Mouse (Mus musculus): ENCODE results near the gene 4930518I15Rik.
"Not testable (repeated sequence)": the region's sequence is repeated elsewhere in the genome, so short reads cannot be mapped to it uniquely, and the experiment has no call there.

The 4930518I15Rik gene

DNA sequence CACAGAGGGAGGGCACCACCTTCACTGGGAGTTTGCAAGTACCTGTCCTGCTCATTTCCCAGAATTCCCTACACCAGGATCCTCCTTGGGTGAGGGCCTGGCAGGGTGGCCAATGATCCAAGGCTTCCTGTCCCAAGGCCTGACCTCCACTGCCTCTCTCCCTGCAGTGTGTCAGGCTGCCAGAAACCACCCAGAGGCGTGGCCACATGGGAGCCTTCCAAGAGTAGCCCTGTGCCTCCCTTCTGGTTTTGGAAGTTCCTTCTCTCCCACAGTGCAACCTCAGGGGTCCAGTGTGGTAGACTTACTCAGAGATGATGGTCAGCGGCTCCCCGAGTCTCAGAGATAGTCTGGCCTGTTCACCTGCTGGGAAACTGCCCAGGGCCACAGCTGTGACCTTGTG, 21.8 kb upstream of the 4930518I15Rik start:
- in situ Hi-C loops (cut with MboI; ENCODE audit: unreplicated experiment in 2 of 2) = loop anchor here (5.0 to 10.0 kb wide), 4 partner anchors 108 to 208 kb away; partner anchors contain the start of gene Tldc2 (in 2 of the 2)

DNA sequence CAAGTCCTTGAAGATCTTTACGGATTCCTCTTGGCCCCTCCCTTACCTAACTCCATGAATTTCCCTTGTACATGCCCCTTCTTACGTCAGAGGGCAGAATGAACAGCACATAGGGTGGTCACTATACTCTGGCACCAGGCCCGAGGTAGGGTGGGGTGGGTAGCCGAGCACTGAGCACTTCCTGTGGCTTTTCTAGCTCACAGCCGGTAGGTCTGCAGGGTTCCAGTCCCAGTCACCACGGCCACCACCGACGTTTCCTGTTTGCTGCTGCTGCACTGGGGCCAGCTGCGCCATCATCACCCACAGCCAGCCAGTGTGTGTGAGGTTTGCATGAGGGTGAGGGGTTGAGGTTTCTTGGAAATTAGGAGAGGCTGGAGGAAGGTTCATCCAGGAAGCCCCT, 20.0 kb upstream of the 4930518I15Rik start:
- in situ Hi-C loops (cut with MboI; ENCODE audit: unreplicated experiment in 2 of 2) = loop anchor here (5.0 to 10.0 kb wide), 4 partner anchors 110 to 210 kb away; partner anchors contain the start of gene Tldc2 (in 2 of the 2)

DNA sequence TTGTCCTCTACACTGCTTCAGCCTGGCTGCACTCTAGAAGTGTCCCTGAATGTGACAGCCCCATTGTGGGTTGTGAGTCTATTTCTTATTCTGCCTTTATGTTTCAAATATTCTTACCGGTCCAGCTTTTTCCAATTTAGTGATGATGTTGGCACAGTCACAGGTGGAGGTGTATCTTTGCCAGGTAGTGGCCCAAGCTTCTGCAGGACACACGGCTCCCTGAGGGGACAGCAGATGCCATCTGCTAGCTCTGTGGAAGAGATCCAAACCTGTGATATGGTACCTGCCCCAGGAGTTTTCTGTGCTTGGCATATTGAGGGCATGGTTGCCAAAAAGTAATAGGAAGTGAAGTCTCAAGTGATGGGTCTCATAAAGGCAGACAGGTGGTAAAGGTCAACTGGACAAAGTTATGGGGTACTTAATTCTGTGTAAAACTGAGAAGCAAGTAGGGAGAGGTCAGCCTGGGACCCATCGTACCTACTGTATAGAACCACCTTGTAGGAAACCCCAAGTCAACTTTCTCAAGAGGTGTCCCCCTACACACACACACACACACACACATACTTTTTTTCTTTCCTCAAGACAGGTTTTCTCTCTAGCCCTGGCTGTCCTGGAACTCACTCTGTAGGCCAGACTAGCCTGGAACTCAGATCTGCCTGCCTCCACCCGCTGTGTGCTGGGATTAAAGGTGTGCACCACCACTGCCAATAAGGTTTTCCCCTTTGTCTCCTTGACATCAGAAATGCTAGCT, 17.2 kb upstream of the 4930518I15Rik start:
- in situ Hi-C loops (cut with MboI; ENCODE audit: unreplicated experiment in 2 of 2) = loop anchor here (5.0 to 10.0 kb wide), 4 partner anchors 112 to 212 kb away; partner anchors contain the start of gene Tldc2 (in 2 of the 2)

DNA sequence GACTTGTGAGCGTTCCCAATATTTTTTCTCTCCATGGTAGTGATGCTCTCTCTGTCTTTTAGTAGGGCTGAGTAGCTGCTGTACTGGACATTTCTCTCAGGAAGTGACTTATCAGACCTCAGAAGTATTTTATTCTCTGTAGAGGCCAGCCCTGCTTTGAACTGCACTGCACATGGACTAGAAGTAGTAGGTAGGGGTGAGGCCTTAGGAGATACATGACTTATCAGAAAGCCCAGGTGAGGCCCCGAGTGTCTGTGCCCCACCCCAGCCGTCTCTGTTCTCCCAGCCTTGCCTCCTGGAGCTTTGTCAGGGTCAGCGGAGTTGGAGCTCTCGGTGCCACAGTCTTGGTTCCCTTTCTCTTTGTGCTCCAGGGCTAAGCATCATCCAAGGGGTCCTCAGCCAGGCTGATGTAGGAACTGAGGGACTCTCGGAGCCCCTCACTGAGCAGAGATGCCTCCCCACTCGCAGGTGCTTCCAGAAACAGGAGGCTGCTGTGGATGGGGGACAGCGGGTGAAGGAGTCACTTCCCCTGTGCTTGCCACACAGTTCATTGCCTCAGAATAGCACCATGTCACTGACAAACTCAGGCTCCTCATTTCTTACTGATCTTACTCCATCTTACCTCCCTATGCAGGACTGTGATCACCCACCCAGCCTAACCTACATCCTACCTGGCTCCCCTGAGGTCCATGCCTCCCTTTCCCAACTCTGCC, 16.5 kb upstream of the 4930518I15Rik start:
- in situ Hi-C loops (cut with MboI; ENCODE audit: unreplicated experiment in 2 of 2) = loop anchor here in 1 of 2 experiments (10.0 kb wide), 1 partner anchor 211 kb away; the partner anchor contains the start of gene Tldc2

DNA sequence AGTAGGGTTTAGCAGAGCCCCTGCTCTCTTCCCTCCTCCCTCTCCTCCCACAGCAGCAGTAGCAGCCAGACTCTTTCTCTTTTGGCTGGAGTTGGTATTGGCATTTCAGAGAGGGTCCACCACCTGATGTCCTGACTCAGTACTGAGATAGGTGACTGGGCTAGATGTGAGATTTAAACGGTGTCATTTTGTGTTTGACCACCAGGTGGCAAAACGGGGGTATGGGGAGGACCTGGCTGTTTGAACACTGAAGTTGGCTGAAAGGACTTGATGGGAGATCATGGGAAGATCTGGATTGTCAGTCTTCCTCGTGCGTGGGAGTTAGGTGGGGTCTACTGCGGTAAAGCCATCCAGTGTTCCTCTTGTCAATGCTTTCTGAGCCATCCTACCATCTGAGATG, 15.9 kb upstream of the 4930518I15Rik start:
- in situ Hi-C loops (cut with MboI; ENCODE audit: unreplicated experiment in 2 of 2) = loop anchor here in 1 of 2 experiments (10.0 kb wide), 1 partner anchor 211 kb away; the partner anchor contains the start of gene Tldc2

DNA sequence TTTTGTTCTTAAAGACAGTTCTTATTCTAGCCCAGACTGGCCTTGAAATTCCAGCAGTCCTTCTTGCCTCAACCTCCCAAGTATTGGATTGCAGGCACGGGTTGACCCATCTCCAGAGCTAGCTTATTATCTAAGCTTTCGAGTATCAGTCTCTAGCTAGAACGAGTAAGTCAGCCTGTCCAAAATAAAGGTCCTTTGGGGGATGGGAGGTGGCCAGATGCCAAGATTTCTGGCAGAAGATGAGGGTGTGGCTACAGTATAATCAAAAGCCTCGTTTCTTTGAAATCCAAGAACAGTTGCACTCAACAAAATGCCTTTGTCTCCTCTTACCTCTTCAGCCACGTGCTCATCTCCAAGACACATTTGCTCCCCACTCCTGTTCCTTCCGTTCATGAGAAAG, 12.8 kb upstream of the 4930518I15Rik start:
- in situ Hi-C loops (cut with MboI; ENCODE audit: unreplicated experiment in 2 of 2) = loop anchor here in 1 of 2 experiments (10.0 kb wide), 1 partner anchor 214 kb away; the partner anchor contains the start of gene Tldc2

DNA sequence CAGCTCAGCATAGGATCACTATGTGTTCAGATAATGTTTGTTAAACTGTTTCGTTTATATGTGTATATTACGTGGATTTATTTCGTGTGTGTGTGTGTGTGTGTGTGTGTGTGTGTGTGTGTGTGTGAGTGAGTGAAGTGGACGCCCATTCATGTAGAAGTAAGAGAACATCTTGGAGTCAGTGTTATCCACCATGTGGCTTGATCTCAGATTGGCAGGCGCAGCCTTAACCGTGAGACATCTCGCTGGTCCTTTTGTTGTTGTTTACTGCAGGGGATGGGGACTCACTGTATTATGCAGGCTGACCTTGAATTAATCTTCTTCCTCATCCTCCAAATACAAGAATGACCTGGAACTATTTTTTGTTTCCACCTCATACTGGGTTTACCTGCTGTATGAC, 11.8 kb upstream of the 4930518I15Rik start:
- in situ Hi-C loops (cut with MboI; ENCODE audit: unreplicated experiment in 2 of 2) = loop anchor here (10.0 kb wide), 1 partner anchor 145 kb away; no protein-coding TSS in a partner anchor

DNA sequence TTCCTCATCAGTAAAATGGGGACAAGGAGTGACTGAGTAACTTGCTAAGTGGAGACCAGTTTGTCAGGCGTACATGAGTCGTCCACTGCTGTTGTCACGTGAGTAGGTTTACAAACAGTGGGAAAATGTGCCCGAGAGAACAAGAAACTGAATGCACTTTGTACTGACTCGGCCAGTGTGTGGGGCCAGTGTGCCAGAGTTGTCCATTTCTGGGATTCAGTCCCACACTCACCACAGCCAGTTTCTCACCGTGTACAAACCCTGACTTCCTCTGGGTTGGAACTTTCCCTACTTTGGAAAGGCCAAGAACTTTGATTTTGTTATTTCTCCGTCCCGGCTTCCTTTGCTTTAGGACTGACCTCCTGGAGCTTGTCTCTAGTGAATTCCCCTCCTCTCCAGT, 11.2 kb upstream of the 4930518I15Rik start:
- in situ Hi-C loops (cut with MboI; ENCODE audit: unreplicated experiment in 2 of 2) = loop anchor here (10.0 kb wide), 1 partner anchor 144 kb away; no protein-coding TSS in a partner anchor

DNA sequence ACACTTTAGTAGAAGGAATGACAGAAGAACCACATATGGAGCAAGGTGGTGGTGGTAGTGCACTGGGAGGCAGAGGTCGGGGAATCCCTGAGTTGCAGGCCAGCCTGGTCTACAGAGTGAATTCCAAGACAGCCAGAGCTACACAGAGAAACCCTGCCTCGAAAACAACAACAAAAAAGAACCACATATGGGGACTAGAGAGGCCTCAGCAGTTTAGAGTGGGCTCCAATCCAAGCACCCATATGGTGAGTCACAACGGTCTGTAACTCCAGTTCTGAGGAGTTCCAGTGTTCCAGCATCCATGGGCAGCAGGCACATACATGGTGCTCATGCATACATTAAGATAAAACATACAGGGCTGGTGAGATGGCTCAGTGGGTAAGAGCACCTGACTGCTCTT, 6.7 kb upstream of the 4930518I15Rik start:
- in situ Hi-C loops (cut with MboI; ENCODE audit: unreplicated experiment in 2 of 2) = loop anchor here (10.0 kb wide), 1 partner anchor 140 kb away; no protein-coding TSS in a partner anchor

DNA sequence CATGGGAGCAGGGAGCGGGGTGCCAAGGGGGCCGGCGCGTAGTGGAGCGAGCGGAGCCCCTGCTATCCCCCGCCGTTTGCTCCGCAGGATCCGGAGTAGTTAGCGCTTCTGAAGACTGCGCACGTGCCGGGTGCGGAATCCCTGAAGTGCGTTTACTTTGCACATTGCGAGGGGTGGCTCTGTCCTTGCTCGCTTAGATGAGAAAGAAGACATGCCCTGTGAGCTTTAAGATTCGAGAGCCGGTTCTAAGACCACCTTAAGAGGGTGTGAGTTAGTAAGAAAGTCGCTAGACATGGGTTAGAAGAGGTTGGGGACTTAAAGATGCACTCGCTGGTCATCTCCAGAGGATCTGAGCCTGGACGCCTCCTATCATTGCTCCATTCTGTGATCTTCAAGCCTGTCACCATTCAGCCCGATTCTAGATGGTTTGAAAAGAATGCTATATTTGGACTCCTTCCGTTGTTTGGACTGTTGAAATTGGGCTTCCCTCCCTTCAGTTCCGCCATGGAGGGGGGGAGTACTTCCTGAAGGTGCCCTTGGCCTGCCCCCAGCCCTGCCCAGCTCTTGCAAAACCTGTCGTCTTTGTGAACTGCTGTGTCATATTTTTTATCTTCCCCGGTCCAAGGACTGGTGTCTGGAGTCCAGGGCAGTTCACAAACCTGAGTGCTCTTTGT, 5.9 kb upstream of the 4930518I15Rik start:
- in situ Hi-C loops (cut with MboI; ENCODE audit: unreplicated experiment in 2 of 2) = loop anchor here (10.0 kb wide), 1 partner anchor 139 kb away; no protein-coding TSS in a partner anchor

DNA sequence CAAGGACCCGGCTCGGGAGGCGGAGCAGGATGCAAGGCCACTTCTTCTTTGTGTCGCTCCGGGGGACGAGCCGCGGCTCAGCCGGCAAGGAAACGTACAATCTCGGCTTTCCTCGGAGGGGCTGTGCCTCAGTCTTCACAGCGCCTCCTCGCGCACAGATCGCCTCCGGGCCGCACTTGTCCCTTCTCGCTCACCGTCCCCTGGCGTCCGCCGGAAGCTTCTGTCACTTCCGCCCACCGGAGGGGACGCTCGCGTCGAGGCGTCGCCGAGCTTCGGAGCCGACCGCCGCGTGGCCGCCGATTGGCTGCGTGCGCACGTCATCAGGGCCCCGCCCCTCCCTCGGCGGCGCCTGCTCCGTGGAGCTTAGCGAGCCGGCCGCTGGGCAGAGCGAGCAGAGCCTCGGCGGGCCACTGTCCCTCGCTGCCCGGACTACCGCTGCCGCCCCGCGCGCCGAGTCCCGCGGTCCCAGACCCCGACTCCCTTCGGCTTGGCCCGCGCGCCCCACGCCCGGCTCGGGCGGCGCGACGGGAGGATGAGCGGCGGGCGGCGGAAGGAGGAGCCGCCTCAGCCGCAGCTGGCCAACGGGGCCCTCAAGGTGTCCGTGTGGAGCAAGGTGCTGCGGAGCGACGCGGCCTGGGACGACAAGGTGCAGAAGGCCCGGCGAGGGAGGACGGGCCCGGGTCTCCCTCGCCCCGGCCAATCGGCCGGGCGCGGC, 5.2 kb upstream of the 4930518I15Rik start, which contains the start of gene Rab5if:
Gene Rab5if (plus strand): TSS at position 357 of the 715 bp plus-strand sequence.
- in situ Hi-C loops (cut with MboI; ENCODE audit: unreplicated experiment in 2 of 2) = loop anchor here (10.0 kb wide), 1 partner anchor 138 kb away; no protein-coding TSS in a partner anchor

DNA sequence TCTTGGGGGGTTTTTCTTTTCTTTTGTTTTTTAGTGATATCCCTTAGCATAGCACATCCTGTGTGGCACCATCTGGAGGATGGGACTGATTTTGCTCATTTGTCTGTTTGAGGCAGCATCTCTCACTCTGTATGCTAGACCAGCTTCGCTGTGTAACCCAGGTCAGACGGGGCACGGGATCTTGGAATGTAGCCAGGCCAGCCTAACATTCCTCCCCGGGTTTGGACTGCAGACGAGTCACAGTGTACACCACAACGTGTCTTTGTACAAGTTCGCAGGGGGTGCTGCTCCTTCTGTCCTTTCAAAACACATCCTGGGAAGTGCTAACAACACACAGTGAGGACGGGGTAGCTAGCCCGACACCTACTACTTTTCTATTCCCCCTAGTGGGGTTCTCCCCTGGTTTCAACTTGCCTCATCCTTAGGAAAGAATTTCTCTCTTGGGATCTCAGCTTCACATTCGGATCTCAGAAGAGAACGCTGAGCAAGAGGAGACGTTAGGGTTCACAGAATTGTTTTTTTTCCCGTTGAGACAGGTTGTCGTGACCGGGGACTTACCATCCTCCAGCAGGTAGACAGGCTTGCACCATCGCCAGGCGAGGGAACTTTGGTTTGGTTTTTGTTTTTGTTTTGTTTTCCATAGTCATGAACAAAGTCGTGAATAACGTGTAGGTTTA, 4.4 kb upstream of the 4930518I15Rik start:
- in situ Hi-C loops (cut with MboI; ENCODE audit: unreplicated experiment in 2 of 2) = loop anchor here (10.0 kb wide), 1 partner anchor 137 kb away; no protein-coding TSS in a partner anchor

DNA sequence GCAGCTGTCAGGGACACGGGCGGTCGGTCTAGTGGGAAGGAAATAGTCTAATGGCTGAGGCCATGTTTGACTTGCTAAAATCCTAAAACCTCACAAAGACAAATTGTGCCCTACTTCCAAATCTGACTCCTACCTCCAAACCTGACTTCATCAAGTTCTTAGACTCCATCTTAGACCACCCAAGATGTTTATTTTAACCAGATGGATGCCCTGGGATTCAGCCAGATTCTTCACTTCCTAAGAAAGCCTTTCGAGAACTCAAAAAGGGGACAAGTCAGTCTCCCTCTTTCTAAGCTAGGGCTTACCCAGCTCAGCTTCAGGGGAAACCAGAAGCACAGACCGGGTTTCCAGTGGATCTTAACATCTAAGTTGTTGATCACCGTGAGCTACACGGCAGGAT, 925 bp upstream of the 4930518I15Rik start:
- in situ Hi-C loops (cut with MboI; ENCODE audit: unreplicated experiment in 2 of 2) = no loop called here

DNA sequence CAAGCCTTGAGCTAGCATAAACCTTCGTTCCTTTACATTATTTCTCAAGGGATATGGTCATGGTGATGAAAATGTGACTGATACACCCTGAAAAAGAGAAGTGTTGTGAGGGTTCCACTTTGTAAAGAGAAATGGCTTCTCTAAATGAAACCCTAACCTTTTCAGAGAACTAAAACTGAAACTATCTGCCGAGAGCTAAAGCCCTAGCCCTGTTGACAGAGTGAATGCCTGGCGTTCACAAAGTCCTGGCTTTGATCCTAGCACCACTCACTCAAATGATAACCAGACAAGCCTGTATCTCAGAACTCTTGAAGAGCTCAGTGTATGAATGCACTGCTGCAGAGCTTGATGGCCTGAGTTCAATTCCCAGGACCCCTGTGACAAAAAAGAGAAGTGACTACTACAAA, 358 bp downstream of the 4930518I15Rik start:
- in situ Hi-C loops (cut with MboI; ENCODE audit: unreplicated experiment in 2 of 2) = no loop called here

DNA sequence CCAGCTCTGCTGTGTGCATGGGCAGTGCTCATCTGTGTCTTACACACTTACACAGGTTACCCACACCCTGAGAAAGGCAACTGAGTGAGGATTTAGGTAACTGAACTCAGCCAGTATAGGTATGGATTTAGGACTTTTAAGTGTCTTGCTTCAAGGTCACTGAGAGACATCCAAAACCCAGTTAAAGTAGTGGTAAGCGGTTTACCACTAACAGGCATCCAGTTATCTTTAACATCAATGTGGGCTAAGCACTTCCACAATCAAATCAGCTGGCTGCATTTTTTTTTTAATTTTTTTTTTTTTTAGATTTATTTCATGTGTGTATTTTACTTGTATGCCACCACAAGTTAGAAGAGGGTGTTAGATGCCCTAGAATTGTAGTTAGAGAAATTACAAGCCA, 1.4 kb downstream of the 4930518I15Rik start:
- in situ Hi-C loops (cut with MboI; ENCODE audit: unreplicated experiment in 2 of 2) = no loop called here

DNA sequence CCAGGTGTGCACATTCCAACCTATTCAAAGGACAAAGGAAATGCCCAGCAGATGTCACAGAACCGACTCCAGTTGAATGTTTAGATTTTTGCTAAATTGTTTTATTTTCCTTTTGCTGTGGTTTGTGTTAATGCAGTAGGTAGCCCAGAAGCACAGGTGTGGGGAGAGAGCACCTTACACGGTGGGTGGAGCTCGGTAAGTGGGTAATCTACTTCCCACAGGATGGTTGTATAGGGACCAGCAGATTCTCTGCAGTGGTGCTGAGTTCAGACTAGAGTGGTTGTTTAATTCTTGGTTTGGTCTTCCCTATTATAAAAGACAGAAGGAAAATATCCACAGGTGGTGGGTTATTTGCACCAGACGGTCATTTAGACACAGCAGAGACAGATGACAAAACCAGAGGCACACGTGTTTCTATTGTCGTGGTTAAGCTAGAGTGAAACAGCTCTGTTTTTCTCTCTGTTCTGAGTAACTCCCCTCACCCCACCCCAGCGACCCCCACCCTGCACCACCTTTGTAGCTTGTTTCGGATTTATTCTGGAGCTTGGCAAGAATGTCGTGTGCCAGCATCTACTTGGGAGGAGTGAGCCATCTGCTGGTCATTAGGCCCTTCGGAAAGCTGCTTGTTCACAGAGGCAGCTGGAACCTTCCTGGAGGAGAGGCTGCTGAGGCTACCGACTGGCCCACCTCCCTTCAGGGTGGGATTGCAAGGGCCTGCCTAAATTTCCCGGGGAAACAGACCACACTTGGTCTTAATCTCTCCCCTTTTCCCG, 3.6 kb downstream of the 4930518I15Rik start:
- in situ Hi-C loops (cut with MboI; ENCODE audit: unreplicated experiment in 2 of 2) = not testable (repeated sequence)

DNA sequence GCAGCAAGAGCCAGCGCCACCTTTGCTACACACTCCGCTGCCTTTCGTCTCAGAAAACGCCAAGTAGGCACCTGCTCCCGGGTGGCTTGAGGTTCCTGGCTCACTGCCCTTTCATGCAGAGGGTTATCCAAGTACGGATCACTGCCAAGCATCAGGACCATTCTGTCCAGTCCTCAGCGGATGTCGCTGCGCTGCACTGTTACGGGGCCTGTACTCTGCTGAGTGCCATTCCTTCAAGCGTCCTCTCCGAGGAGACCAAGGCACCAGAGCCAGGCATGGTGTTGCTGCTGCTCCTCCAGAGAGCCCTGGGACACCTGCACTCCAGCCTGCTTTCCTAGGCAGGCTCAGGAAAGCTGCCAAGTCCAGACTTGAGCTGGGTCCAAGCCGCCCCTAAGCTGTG, 4.2 kb downstream of the 4930518I15Rik start:
- in situ Hi-C loops (cut with MboI; ENCODE audit: unreplicated experiment in 2 of 2) = not testable (repeated sequence)

DNA sequence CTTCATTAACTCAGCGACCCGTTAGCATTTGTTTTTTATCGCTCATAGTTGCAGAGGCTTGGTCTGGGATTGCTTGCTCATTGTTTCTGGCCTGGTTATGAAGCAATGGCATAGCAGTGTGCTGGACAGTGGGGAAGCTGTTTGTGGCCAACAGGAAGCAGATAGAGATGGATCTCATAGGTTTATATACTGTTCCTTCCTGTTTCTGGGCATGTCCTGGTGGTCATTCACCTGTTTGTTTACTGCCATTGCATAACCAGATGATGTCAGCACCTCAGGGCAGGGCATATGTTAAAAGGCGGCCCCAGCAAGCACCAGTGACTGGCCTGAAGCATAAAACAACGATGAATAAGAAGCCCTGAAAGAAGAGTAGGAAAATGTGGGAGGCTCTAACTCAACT, 7.2 kb downstream of the 4930518I15Rik start:
- in situ Hi-C loops (cut with MboI; ENCODE audit: unreplicated experiment in 2 of 2) = no loop called here
